Mouse (Mus musculus): Measurements from ENCODE around the gene Dcun1d5. TPM values are rescaled to one million over a fixed set of nuclear protein-coding genes. Genes with fewer than 3 reads are reported as not detected.

Dcun1d5 gene
- total RNA-seq, 2 experiments from 2014 or later = 82.1 to 87.0 TPM

Other genes with a start within 250 kb of the Dcun1d5 start
- gene Dync2h1, start 74 bp upstream of the Dcun1d5 start, total RNA-seq (2021) = 10 to 100 TPM in 1 of 2 experiments, 1 to 10 TPM in 1; 9.7 to 11.6 TPM
- gene Mmp13, start 88.0 kb downstream of the Dcun1d5 start, total RNA-seq (2021) = 1 to 10 TPM in 1 of 2 experiments, under 1 TPM in 1; 0.46 to 1.5 TPM
- gene Mmp12, start 159.9 kb downstream of the Dcun1d5 start, total RNA-seq (2021) = 10 to 100 TPM in 1 of 2 experiments, 1 to 10 TPM in 1; 5.4 to 18.5 TPM
- not detected for gene Mmp1b, start 203.5 kb downstream of the Dcun1d5 start, total RNA-seq (2021)